Mouse (Mus musculus): ENCODE data around the gene Hist1h1e. TPM values are rescaled to one million over a fixed set of nuclear protein-coding genes. Genes with fewer than 3 reads are reported as not detected.
"Not testable (repeated sequence)": the region's sequence is repeated elsewhere in the genome, so short reads cannot be mapped to it uniquely, and the experiment has no call there.

Gene Hist1h1e
- total RNA-seq, 2 experiments from 2014 or later = 327 to 388 TPM

- not testable (repeated sequence) for DNase-seq (ENCODE audit: low spot score in 2 of 2)
Observed at GRCm38 (mm10) chr13:23573034-23573897, 49.1 kb downstream of the Hist1h1e start.

- no peak for DNase-seq (ENCODE audit: low spot score in 2 of 2)
Observed at GRCm38 (mm10) chr13:23572218-23573033, 49.9 kb downstream of the Hist1h1e start.

- not testable (repeated sequence) for DNase-seq (ENCODE audit: low spot score in 2 of 2)
Observed at GRCm38 (mm10) chr13:23571504-23572217, 50.7 kb downstream of the Hist1h1e start.

- peak in 1 of 2 experiments; percentile 29 for DNase-seq (ENCODE audit: low spot score in 2 of 2)
Observed at GRCm38 (mm10) chr13:23571022-23571503, 51.3 kb downstream of the Hist1h1e start, which contains the start of the genes Hist1h2ae and Hist1h2bg. Gene Hist1h2ae (minus strand): TSS chr13:23571220. Gene Hist1h2bg (plus strand): TSS chr13:23571396.

Small RNA genes lying within 50 kb of the gene (microRNA-seq; reads per million reads assigned to microRNA genes)
- not detected for gene Gm44359
- not detected for gene Gm44394

Other genes starting within 250 kb of the Hist1h1e start
- gene Abt1, start 198.7 kb downstream of the Hist1h1e start, total RNA-seq (2021) = 1 to 10 TPM; 7.9 to 8.9 TPM
- under 1 TPM; 0.20 to 0.87 TPM for gene Btn1a1, start 156.7 kb downstream of the Hist1h1e start, total RNA-seq (2021)
- under 1 TPM in 1 of 2 experiments, not detected in 1; 0.17 TPM for gene Btn2a2, start 133.7 kb downstream of the Hist1h1e start, total RNA-seq (2021)
- gene Hist1h4h, start 91.5 kb downstream of the Hist1h1e start, total RNA-seq (2021) = 1,000 to 10,000 TPM; 1,239 to 1,302 TPM
- 100 to 1,000 TPM; 512 to 538 TPM for gene Hist1h2af, start 88.7 kb downstream of the Hist1h1e start, total RNA-seq (2021)
- gene Hist1h3g, start 87.1 kb downstream of the Hist1h1e start, total RNA-seq (2021) = 100 to 1,000 TPM; 144 to 196 TPM
- 10 to 100 TPM; 29.4 to 38.7 TPM for gene Hist1h2bh, start 79.2 kb downstream of the Hist1h1e start, total RNA-seq (2021)
- gene Hist1h3f, start 78.5 kb downstream of the Hist1h1e start, total RNA-seq (2021) = 100 to 1,000 TPM; 150 to 177 TPM
- gene Hist1h4f, start 70.9 kb downstream of the Hist1h1e start, total RNA-seq (2021) = 100 to 1,000 TPM; 899 to 983 TPM
- 10 to 100 TPM; 48.3 to 57.6 TPM for gene Hist1h1d, start 69.3 kb downstream of the Hist1h1e start, total RNA-seq (2021)
- gene Hist1h3e, start 60.2 kb downstream of the Hist1h1e start, total RNA-seq (2021) = 100 to 1,000 TPM; 399 to 448 TPM
- gene Hist1h2ae, start 51.3 kb downstream of the Hist1h1e start, total RNA-seq (2021) = 10 to 100 TPM; 79.7 to 95.7 TPM
- gene Hist1h2bg, start 51.2 kb downstream of the Hist1h1e start, total RNA-seq (2021) = 100 to 1,000 TPM; 627 to 705 TPM
- 100 to 1,000 TPM; 297 to 360 TPM for gene Hist1h2bf, start 48.4 kb downstream of the Hist1h1e start, total RNA-seq (2021)
- 10 to 100 TPM; 63.5 to 64.6 TPM for gene Hist1h2ad, start 48.2 kb downstream of the Hist1h1e start, total RNA-seq (2021)
- 10 to 100 TPM; 64.3 to 80.4 TPM for gene Hist1h3d, start 46.8 kb downstream of the Hist1h1e start, total RNA-seq (2021)
- 100 to 1,000 TPM; 413 to 478 TPM for gene Hist1h4d, start 41.0 kb downstream of the Hist1h1e start, total RNA-seq (2021)
- 10 to 100 TPM; 40.6 to 48.5 TPM for gene Hist1h2be, start 1.4 kb downstream of the Hist1h1e start, total RNA-seq (2021)
- gene Hist1h2ac, start 61.4 kb upstream of the Hist1h1e start, total RNA-seq (2021) = 10 to 100 TPM; 13.0 to 15.5 TPM
- gene Hist1h2bc, start 61.6 kb upstream of the Hist1h1e start, total RNA-seq (2021) = 10 to 100 TPM; 92.5 to 95.2 TPM
- gene Hist1h1t, start 73.3 kb upstream of the Hist1h1e start, total RNA-seq (2021) = 1 to 10 TPM; 1.8 to 2.2 TPM
- 100 to 1,000 TPM; 220 to 275 TPM for gene Hist1h4c, start 75.9 kb upstream of the Hist1h1e start, total RNA-seq (2021)
- 10 to 100 TPM; 24.4 to 26.7 TPM for gene Hfe, start 88.3 kb upstream of the Hist1h1e start, total RNA-seq (2021)
- gene Hist1h1c, start 116.2 kb upstream of the Hist1h1e start, total RNA-seq (2021) = 100 to 1,000 TPM; 583 to 655 TPM
- gene Hist1h3c, start 123.0 kb upstream of the Hist1h1e start, total RNA-seq (2021) = 100 to 1,000 TPM; 224 to 252 TPM
- 100 to 1,000 TPM; 268 to 325 TPM for gene Hist1h2bb, start 124.2 kb upstream of the Hist1h1e start, total RNA-seq (2021)
- gene Hist1h2ab, start 128.6 kb upstream of the Hist1h1e start, total RNA-seq (2021) = 100 to 1,000 TPM; 457 to 545 TPM
- 100 to 1,000 TPM; 526 to 670 TPM for gene Hist1h3b, start 129.7 kb upstream of the Hist1h1e start, total RNA-seq (2021)
- gene Hist1h4b, start 134.5 kb upstream of the Hist1h1e start, total RNA-seq (2021) = 100 to 1,000 TPM; 436 to 510 TPM
- gene Hist1h4a, start 138.7 kb upstream of the Hist1h1e start, total RNA-seq (2021) = 100 to 1,000 TPM; 348 to 415 TPM
- 100 to 1,000 TPM; 459 to 527 TPM for gene Hist1h3a, start 139.8 kb upstream of the Hist1h1e start, total RNA-seq (2021)
- 100 to 1,000 TPM; 405 to 481 TPM for gene Hist1h1a, start 141.1 kb upstream of the Hist1h1e start, total RNA-seq (2021)
- gene Trim38, start 147.4 kb upstream of the Hist1h1e start, total RNA-seq (2021) = under 1 TPM in 1 of 2 experiments, not detected in 1; 0.20 TPM
- gene Slc17a2, start 184.4 kb upstream of the Hist1h1e start, total RNA-seq (2021) = 10 to 100 TPM in 1 of 2 experiments, under 1 TPM in 1; 0.53 to 10.9 TPM
- 1 to 10 TPM; 3.3 to 4.8 TPM for gene Slc17a3, start 216.9 kb upstream of the Hist1h1e start, total RNA-seq (2021)
- 1 to 10 TPM in 1 of 2 experiments, under 1 TPM in 1; 0.37 to 5.1 TPM for gene Slc17a1, start 245.2 kb upstream of the Hist1h1e start, total RNA-seq (2021)